Mouse (Mus musculus) spleen, adult 2 months (tissue): ENCODE results near the gene Rapgef2.

Experiments used
- CTCF ChIP-seq: fragments of 200-500 bp; IDR thresholded peaks from 2 replicates; pipeline ENCODE4 v1.5.1; 2011; ENCODE audit warnings: mild to moderate bottlenecking, inconsistent platforms; ENCODE audit not compliant: insufficient read depth, insufficient read length, insufficient replicate concordance; ENCODE audit errors: extremely low read depth
- POLR2A ChIP-seq: fragments of 200-500 bp; IDR thresholded peaks from 2 replicates; pipeline ENCODE4 v1.6.1; 2011; ENCODE audit warnings: low read depth, low read length, inconsistent platforms

DNA sequence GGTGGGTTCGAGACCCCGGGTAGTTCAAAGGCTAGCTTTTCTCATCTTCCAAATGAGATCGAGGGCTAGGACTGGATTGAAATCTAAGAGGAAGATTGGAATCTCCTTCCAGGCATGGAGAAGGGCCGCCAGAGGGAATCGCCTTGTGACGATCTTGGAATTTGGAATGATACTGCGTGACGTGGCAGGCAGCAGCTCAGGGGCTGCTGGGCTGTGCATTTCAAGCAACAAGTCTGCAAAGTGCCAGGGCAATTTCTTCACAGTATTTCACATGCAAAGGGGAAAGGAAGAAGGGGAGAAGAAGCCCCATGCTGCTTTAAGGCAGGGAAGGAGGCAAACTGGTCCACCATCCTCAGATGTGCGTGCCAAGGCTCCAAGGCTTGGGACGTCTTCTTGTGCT is 222.2 kb downstream of the Rapgef2 start:
- no peak for TF ChIP-seq CTCF
- TF ChIP-seq POLR2A = no peak
